Mouse (Mus musculus): ENCODE data around the gene Zfp385b. TPM values are rescaled to one million over a fixed set of nuclear protein-coding genes. Genes with fewer than 3 reads are reported as not detected.

Gene Zfp385b
- total RNA-seq, 2 experiments from 2014 or later = 50.4 to 51.4 TPM

DNA sequence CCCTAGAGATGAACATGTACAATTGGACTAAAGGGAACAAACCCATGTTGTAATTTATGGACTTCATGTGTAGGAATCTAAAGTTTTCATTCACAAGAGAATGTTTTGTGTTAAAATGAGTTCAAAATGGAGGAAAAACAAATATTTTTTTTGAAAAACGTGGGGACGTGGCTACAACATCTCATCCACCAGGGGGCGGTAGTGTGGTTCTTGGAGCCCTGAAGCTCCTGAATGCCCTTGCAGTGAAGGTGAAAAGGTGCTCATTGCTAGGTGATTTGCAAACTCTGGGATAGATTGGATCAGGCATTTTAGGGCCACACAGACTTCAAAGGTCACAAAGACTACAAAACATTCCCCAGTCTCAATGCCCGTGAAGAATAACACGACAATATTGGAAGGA, 432.9 kb downstream of the Zfp385b start:
- peak; percentile 90 for TF ChIP-seq CTCF (conservative IDR thresholded peaks at IDR 0.05)
- DNase-seq (ENCODE audit: low spot score in 2 of 2) = peak in 1 of 2 experiments; percentile 71
- no peak overlapping the region for H3K4me3 ChIP-seq
- H3K27ac ChIP-seq = no peak overlapping the region

DNA sequence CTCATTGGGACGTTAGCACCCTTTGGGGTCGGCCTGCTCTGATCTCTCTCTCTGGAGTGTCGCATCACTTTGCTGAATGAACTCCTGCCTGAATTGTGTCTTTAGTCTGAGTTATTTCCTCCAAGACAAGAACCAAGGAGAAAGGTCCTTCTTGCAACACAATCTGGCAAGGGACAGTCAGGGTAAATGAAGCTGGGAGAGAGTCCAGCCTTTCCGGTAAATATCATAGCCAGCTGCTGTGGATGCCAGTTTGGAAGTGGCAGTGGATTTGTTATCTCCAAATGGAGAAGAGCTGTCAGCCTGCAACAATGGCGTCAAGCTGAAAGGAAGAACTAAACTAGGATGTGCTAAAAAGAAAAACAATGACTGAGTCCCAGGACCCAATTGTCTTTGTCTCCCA, 436.7 kb downstream of the Zfp385b start:
- H3K27ac ChIP-seq = no peak overlapping the region
- TF ChIP-seq CTCF (conservative IDR thresholded peaks at IDR 0.05) = no peak
- no peak overlapping the region for H3K4me3 ChIP-seq
- DNase-seq (ENCODE audit: low spot score in 2 of 2) = no peak

DNA sequence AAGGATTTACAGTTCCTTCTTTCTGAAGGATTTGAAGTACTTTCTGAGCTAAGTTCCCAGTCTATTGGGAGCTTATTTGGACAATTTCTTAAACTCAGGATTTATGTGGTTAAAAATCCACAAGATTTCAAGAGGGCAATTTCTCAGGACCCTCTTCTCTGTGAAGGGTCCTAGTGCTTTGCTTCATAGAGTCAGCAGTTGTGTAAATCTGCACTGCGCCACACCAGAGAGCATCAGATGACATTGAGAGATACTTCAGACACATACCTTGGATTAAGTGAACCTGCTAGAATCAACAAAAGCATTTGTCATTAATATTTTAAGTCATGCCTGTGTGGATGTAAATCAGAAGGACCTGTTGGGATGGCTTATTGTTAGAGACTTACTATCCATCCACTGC, 439.5 kb downstream of the Zfp385b start:
- no peak for DNase-seq (ENCODE audit: low spot score in 2 of 2)
- Histone ChIP-seq H3K4me3 (no peak overlapping the region), H3K27ac (no peak overlapping the region)
- TF ChIP-seq CTCF (conservative IDR thresholded peaks at IDR 0.05) = no peak

DNA sequence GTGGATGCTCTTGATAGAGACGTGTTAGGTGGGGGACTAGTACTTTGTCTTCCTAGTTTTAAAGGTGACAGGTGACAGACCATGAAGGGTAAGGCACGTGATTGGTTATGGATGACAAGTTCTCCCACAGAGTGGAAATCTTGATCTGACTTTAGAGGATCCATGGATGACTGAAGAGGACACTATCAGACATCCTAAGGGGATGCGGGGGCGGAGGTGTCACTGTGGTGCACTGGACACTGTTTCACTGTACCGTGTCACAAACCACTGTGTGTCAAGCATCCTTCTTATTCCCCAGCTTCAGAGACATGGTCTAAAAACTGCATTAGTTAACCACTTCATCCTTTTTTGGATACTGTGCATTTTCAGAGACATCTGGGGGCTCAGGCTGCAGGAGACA, 440.1 kb downstream of the Zfp385b start:
- Histone ChIP-seq H3K4me3 (no peak overlapping the region), H3K27ac (no peak overlapping the region)
- no peak for DNase-seq (ENCODE audit: low spot score in 2 of 2)
- TF ChIP-seq CTCF (conservative IDR thresholded peaks at IDR 0.05) = no peak

DNA sequence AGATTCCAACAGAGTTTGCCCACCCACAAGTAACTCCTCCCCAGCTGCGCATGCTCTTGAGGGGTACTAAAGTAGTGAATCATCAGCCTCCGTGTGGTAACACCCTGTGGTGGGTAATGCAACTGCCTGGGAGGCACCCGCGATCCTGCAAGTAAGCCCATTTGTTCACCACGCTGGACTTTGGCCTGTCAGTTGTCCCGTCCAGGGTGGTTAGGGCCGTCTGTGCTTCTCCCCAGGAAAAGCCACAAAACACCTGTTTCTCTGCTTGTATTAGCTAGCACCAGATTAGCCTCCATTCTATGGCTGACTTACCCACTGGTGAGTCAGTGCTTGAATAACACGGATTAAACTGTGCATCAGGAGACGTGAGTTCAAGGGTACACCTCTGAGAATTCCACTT, 442.6 kb downstream of the Zfp385b start:
- no peak for DNase-seq (ENCODE audit: low spot score in 2 of 2)
- TF ChIP-seq CTCF (conservative IDR thresholded peaks at IDR 0.05) = no peak

DNA sequence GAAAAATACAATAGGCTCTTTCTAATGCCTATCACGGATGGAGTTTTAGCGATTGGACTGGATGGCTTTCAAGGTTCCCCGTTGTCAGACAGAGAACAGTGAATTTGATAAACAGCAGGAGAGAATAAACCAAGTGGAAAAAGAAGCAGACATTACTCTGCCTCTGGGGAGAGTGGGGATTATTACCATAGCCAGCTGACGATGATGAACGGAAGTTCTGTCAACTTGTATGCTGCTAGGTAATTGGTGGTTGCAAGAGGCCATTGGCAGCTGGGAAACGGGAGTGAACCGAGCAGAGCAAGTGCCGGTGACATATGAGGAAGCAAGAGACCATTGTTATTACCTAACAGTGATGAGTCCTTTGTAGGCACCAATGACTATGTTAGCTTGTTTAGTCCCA, 444.3 kb downstream of the Zfp385b start:
- DNase-seq (ENCODE audit: low spot score in 2 of 2) = no peak
- no peak overlapping the region for H3K4me3 ChIP-seq
- H3K27ac ChIP-seq = no peak overlapping the region
- no peak for TF ChIP-seq CTCF (conservative IDR thresholded peaks at IDR 0.05)

More for the DNA sequence above, 442.6 kb downstream of the Zfp385b start:
- no peak overlapping the region for H3K27ac ChIP-seq
- no peak overlapping the region for H3K4me3 ChIP-seq

DNA sequence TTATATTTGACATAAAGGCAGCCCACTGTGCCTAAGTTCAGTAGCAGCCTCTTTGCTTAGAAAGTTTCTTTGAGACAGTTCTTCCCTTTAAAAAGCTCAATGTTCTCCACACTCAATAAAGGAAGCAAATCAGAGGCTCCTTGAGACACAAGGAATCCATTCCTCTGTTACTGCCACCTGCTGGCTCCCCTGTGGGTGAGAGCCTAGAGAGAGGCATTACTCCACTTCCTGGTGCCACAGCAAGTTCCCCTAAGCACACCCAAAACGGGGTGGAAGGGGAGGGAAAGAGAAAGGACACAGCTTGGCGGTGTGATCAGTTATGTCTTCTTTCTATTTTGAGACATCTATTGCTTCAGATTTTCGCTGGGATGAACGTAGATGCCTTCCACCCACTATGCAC, 450.3 kb downstream of the Zfp385b start:
- Histone ChIP-seq H3K4me3 (no peak overlapping the region), H3K27ac (no peak overlapping the region)
- peak; percentile 52 for TF ChIP-seq CTCF (conservative IDR thresholded peaks at IDR 0.05)
- no peak for DNase-seq (ENCODE audit: low spot score in 2 of 2)

Other genes starting within 250 kb of the Zfp385b start
- gene Cwc22, start 126.7 kb upstream of the Zfp385b start, total RNA-seq (2021) = 10 to 100 TPM; 26.7 to 29.7 TPM